Mouse (Mus musculus) olfactory bulb, adult 2 months (tissue): ENCODE results near the gene Clec2l. TPM values are rescaled to one million over a fixed set of nuclear protein-coding genes. Genes with fewer than 3 reads are reported as not detected.

Source experiments
- H3K27ac ChIP-seq: fragments of 200-500 bp; 2 replicates; pipeline ENCODE4 v1.5.1; 2012; ENCODE audit warnings: low read depth, low read length; ENCODE audit not compliant: insufficient read depth
- H3K4me1 ChIP-seq: fragments of 200-500 bp; 2 replicates; pipeline ENCODE4 v1.6.1; 2012; ENCODE audit warnings: low read length; ENCODE audit not compliant: control insufficient read depth, insufficient read depth
- H3K4me3 ChIP-seq: fragments of 200-500 bp; 2 replicates; pipeline ENCODE4 v1.5.1; 2012; ENCODE audit warnings: mild to moderate bottlenecking, low read depth, low read length, moderate library complexity; ENCODE audit not compliant: insufficient read depth
- CTCF ChIP-seq: fragments of 200-500 bp; IDR thresholded peaks from 2 replicates; pipeline ENCODE4 v1.5.1; 2012; ENCODE audit warnings: low read depth, mild to moderate bottlenecking, low read length, moderate library complexity; ENCODE audit not compliant: insufficient read depth
- POLR2A ChIP-seq: fragments of 200-500 bp; IDR thresholded peaks from 2 replicates; pipeline ENCODE4 v1.6.1; 2012; ENCODE audit warnings: mild to moderate bottlenecking, low read depth, low read length, moderate library complexity; ENCODE audit not compliant: insufficient read depth
- WGBS: fragments of 180-500 bp; shearing (Covaris S2); methylation state at CpG from one replicate; pipeline ENCODE4 v1.1.7; 2018; 5-methylcytosine and 5-hydroxymethylcytosine counted together
- polyA plus RNA-seq: library from polyadenylated mRNA; stranded (reverse); fragments of >200 nt; gene quantifications from 2 replicates; pipeline ENCODE4 v1.2.4, GENCODE M21; 2012; ENCODE audit warnings: low replicate concordance; ENCODE audit not compliant: missing spikeins, insufficient read depth, insufficient read length

Gene Clec2l
- polyA plus RNA-seq, 1 experiment = not detected

DNA sequence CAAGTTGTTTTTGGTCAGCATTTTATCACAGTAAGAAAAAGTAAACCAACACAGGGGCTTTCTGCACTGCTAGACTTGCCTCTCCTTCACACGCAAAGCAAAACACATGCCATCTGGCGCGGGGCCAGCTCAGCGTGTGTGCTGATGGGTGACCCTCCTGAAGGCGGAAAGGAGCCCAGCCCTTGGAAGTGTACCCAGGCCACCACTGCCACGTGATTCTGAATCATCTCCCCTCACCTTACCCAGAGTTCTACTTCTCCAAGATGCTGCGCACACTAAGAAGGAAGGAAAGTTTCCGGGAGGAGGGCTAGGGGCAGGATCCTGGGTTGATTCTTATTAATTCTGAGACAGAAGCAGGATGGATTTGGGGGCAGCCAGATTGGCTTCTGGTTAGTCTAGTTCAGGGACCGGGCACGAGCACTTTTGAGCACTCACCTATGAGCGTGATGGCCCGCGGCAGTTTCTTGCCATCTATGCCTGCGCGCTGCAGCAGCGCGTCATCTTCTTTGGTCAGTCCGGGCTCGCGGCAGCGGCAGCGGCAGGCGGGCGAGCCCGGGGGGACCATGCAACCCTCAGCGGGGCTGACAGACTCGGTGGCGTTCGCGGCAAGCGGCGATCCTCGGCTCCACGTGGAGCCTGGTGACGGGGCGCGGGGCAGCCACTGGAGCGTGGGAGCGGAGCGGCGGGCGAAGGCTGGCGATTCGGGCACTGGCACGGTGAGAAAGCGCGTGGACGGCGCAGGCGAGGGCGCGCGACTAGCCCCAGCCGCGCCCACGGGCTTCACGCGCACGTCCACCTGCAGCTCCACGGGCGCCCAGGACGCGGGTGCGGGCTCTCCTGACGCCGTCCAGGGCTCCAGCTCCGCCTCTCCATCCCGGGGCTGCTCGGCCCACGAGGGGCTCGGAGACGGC, 26.7 kb upstream of the Clec2l start:
- Histone ChIP-seq H3K4me1 (peaks cover 17% of the 10 kb centered on the region), H3K27ac (no peak overlapping the region), H3K4me3 (peak overlapping the region; percentile 47)
- under 1% methylated on average over 72 of the region's 72 CpGs for WGBS
- TF ChIP-seq CTCF = no peak
- no peak for TF ChIP-seq POLR2A

DNA sequence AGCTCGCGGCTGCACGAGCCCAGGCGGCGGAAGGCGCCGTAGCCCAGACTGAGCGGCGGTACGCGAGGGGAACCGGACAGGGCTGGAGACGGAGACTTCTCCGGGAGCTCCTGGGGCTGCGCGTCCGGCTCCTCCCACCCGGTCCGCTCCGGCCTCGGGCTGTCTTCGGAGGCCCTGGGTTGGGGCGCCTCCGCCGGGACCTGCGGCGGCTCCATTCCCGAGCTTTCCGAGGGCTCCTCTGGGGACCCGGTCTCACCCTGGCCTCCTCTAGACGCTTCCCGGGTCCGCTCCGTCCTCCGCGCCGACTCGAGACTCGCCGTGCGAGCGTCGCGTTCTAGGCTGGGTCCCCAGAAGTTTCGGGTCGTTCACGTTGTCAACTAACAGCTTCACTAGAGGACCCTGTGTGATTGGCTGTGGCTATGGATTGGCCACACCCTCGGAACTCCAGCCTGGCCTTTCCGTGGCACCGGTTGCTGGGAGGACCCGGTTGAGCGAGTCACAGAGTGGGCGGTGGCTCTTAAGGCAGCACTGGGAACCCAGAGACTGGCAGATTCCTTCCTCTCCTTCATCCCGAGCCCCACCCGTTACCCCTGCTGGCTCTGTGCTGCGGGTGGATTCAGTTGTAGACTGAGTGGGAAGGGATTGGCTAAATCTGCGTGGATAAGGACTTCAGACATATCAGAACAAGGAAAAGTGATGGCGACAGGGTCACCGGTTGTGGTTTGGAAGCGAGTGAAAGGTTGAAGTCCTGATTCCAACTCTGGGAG, 25.8 kb upstream of the Clec2l start, which contains the start of gene Klrg2:
Klrg2 (minus strand) TSS at position 391 of the 767 bp plus-strand sequence.
- TF ChIP-seq CTCF (no peak), POLR2A (no peak)
- 1% methylated on average over 60 of the region's 60 CpGs for WGBS

DNA sequence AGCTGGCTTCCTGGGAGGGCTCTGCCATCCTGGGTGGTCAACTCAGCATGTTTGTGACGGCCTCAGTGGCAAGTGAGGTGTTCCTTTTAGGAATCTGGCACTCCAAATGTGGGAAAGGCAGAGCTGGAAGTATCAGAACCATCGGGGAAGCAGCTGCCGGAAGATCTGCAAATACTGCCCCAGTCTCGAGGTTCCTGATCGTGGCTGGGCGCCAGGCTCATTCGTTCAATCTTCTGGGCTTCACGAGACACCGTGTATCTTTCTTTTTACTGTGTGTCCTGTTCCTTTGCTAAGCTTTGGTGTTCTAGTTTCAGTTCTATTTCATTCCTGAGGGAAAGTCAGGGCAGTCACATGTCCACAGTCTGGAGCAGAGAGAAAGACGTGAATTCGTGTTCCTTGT, 22.5 kb upstream of the Clec2l start:
- 60% methylated on average over 11 of the region's 11 CpGs for WGBS
- Histone ChIP-seq H3K27ac (no peak overlapping the region), H3K4me1 (peaks cover 17% of the 10 kb centered on the region), H3K4me3 (no peak overlapping the region)
- TF ChIP-seq CTCF = no peak
- TF ChIP-seq POLR2A = no peak

More for the DNA sequence above, 25.8 kb upstream of the Clec2l start, which contains the start of gene Klrg2:
- H3K4me3 ChIP-seq = peak within 1 kb of the TSS; percentile 47
- peaks cover 17% of the 10 kb centered on the region for H3K4me1 ChIP-seq
- H3K27ac ChIP-seq = no peak within 1 kb of the TSS

DNA sequence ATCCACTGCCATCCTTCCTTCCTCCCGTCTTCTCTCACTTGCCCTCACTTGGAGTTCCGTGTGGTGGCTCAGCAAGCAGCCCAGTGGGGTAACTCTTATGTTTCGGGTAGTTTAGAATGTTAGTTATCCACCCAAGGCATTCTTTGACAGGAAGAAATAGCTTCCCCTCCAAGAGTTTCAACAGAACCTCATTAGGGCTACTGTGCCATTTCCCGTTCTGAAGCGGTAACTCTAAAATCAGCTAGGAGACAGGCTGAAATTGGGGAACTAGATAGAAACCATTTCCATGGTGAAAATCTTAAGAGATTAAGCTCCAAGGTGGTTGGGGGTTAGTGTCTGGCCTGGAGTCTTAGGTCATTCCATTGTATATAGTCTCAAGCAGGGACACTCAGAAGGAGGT, 21.6 kb upstream of the Clec2l start:
- Histone ChIP-seq H3K27ac (no peak overlapping the region), H3K4me3 (no peak overlapping the region), H3K4me1 (peaks cover 13% of the 10 kb centered on the region)
- TF ChIP-seq CTCF (no peak), POLR2A (no peak)
- WGBS = 69% methylated on average over 5 of the region's 5 CpGs

DNA sequence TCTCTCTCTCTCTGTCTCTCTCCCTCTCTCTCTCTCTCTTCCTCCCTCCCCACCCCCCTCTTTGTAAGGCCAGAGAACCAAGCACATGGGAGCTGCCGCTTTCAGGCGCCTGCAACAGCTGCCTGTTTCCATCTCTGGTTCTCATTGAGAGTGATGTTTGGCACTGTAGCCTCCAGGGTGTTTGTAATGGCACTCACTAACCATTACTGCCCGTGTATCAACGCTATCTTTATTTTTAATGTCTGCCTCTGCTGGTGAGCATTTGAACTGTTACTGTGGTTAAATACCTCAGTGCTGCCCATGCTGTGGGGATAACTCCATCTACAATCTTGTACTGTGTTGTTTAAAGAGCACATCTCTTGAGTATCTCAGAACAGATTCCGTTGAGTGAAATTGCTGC, 21.2 kb upstream of the Clec2l start:
- TF ChIP-seq POLR2A (no peak), CTCF (no peak)
- Histone ChIP-seq H3K4me3 (no peak overlapping the region), H3K27ac (no peak overlapping the region), H3K4me1 (peaks cover 10% of the 10 kb centered on the region)
- WGBS = 40% methylated on average over 5 of the region's 5 CpGs

DNA sequence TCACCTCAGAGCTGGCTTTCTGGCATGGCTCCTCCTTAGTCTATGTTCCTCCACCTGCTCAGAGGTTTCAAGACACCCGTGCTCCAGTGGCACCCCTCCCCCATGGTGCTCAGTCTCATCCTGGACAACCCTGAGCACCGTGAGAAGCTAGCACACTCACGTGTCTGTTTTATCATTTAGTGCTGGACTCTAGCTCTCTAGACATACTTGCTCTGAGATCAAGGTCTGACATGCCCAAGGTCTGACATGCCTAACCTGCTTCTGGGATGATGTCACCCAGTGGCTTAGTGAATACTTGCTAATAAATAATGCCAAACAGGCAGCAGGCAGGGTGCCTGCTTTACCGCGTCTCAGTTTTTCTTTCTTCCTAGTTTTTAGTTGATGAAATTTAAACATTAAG, 20.3 kb upstream of the Clec2l start:
- Histone ChIP-seq H3K27ac (no peak overlapping the region), H3K4me3 (no peak overlapping the region), H3K4me1 (0 out of 2 replicates have a peak, but pooled peaks cover 2% of the 10 kb centered on the region)
- 87% methylated on average over 5 of the region's 5 CpGs for WGBS
- TF ChIP-seq POLR2A (no peak), CTCF (no peak)

DNA sequence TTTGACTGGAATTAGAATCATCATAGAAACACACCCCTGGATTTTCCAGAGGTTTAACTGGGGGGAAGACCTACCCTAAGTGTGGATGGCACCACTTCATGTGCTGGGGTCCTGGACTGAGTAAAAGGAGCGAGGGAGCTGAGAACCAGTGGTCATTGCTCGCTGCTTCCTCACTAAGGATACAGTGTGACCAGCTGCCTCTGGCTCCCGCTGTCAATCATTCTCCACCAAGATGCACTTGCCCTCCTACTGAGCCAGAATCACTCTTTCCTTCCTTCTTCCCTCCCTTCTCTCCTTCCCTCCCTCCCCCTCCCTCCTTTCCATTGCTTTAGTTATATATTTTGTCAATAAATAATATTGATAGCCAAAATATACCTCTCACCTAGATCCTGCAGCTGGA, 19.8 kb upstream of the Clec2l start:
- WGBS = 95% methylated on average over 3 of the region's 3 CpGs
- Histone ChIP-seq H3K4me1 (0 out of 2 replicates have a peak, but pooled peaks cover 2% of the 10 kb centered on the region), H3K4me3 (no peak overlapping the region), H3K27ac (no peak overlapping the region)
- TF ChIP-seq POLR2A (no peak), CTCF (no peak)

DNA sequence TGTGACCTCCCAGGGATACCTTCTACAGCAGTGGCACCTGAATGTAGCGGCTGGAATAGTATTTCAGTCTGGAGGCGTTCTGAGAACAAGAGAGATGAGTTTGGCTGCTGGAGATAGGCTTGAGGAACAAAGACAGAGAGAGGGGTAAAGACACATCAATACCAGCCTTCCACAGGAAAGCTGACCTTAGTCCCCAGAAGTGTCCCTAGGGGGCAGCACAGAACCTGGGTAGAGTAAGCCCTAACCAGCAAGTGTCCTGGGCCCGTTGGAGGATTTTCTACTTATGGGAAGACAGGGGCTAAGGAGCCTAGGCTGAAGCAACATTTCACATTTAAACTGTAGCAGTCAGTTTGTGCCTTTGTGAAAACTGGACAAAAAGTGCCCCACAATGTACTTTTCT, 13.3 kb upstream of the Clec2l start:
- H3K27ac ChIP-seq = no peak overlapping the region
- TF ChIP-seq POLR2A (no peak), CTCF (no peak)
- H3K4me1 ChIP-seq = no peaks in the 10 kb centered on the region
- H3K4me3 ChIP-seq = no peak overlapping the region
- WGBS = 72% methylated on average over 3 of the region's 3 CpGs

DNA sequence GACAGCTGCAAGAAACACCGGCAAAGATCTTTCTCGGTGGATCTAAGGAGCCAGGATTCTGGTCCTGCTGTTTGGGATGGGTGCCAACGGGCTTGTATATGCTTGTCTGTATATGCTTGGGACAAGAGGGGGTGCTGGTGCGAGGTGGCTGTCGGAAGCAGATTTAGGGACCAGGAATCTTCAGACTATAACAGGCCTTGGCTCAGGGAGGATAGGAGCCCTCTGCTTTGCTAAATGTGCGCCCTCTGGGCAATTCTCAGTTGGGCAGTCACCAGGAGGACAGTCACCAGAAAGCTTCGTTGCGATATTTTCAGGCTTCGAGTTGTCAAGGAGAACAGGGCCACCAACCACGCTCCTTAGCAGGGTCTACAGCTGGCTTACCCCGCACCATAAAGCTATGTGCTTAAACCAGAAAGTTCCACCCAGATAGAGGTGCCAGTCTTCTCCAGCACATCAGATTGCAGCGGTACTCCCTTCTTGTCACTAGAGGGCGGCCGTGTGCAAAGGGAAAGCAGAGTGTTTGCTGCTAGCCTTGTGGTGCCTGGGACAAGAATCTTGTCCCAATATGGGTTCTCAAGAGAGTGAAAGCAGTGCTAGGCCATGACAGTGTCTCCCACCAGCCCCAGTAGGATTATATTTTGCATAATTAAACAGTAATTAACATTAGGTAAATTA, 12.5 kb upstream of the Clec2l start:
- WGBS = 37% methylated on average over 14 of the region's 14 CpGs
- Histone ChIP-seq H3K27ac (no peak overlapping the region), H3K4me1 (no peaks in the 10 kb centered on the region), H3K4me3 (no peak overlapping the region)
- peak; percentile 60; the same call in 1 of the 2 replicates for TF ChIP-seq CTCF
- no peak for TF ChIP-seq POLR2A
